Mouse (Mus musculus) right cerebral cortex, postnatal 4 days (tissue): ENCODE measurements at regions not wholly inside any gene's neighbourhood (a gene's known extent, or its start where the extent isn't known, plus 50 kb on each side); places are given as distances from the start of the nearest gene placed in this dataset.

Experiments
- DNase-seq: peaks from one replicate; pipeline ENCODE4 v3.0.0-alpha.2; 2022

DNA sequence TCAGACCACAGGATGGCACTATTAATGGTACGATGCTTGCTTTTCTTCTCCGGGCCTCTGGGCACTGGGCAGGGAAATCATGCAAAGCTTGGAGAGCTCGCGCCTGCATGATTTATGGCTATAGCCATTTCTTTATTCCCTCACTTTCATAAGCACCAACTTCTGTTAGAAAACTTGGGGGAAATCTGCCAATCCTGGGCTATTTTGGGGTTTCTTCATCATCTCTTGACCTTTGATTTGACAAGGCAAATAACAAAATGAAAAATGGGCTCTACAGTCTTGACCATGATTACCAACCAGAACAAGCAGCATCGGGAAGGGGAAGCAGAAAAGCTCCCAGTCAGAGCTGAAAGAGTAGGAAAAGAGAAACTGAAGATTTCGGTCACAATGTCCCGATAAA is 57.1 kb upstream of the Fbxl4 start:
- no peak for DNase-seq

DNA sequence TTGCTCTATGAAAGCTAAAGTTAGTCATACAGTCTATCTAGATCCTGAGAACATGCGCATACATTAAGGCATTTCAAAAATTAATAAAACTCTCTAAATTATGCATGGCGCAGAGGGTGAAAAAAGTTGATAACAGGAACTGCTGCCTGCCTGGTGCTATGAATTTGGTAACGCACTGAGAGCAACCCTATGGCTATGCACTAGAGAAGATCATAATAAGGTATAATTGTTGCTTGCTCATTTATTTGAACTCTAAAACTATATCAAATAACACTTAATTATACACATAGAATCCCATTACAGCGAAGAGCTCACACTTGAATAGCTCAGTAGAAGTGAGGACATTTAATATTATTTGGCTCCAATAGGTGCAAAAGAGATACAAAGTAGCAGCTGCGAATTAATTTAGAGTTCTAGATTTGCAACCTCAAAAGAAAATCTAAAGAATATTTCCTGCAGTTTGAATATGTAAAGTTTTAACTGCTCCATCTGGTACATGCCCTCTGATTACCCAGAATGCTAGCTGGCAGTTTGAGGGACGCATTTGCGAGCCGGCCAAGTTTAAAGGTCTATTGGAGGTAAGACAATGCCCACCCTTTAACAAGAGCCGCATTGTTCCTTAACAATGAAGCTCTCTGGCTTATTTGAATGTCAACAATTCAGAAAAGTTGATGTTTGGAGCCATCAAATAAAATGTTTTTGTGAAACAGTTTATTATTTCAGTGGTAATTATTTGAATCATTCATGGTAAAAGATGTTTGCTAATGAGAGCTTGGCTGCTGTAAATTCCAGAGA is 56.0 kb upstream of the Fbxl4 start:
- peak; percentile 5 for DNase-seq

DNA sequence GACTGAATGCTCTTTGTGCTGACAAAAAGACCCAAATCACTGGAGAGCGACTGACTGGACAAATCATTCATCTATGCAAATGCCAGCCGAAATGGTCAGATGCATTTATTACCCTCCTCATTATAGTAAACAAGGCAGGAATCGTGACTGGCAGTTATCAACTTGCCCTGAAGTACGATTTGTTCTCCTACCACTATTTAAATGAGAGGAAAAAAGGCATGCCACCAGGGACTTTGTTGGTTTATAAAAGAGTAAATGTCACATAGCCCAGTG is 55.5 kb upstream of the Fbxl4 start:
- DNase-seq, result no peak

DNA sequence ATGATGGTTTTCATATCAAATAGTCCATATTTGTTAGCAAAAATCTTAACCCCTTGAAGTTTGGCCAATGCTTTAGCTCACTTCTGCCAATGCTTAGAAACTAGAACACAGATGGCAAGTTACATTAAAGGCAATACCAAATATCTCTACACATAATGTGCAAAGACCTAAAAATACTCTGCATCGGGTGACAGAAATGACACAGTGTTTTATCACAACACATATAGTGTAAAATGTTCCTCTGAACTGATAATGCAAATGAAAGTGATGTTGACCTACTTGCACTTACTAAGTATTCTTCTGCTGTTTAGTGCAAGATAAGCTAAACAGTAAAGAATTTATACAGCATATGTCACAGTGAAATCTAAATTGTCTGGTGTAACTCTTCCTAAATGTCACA is 55.1 kb upstream of the Fbxl4 start:
- no peak for DNase-seq
